Mouse (Mus musculus): ENCODE results near the gene BC049352. TPM values are rescaled to one million over a fixed set of nuclear protein-coding genes. Genes with fewer than 3 reads are reported as not detected.

The BC049352 gene
- total and polyA plus RNA-seq, 3 experiments, result 0.17 TPM; not detected in 2

- Histone ChIP-seq H3K79me2 (replicated peaks; ENCODE audit: control insufficient read depth, extremely low read depth, insufficient read depth, poor library complexity, severe bottlenecking) (no peaks in the 10 kb centered on the region), H3K27ac (ENCODE audit: insufficient read depth, low read depth) (no peak overlapping the region), H3K4me2 (ENCODE audit: insufficient read depth, low read depth, poor library complexity, severe bottlenecking) (no peak overlapping the region), H3K4me3 (replicated peaks in 1 of 3; ENCODE audit: low read depth in 2 of 3, low read length in 2 of 3, poor library complexity in 1 of 3) (no peak overlapping the region), H3K4me1 (ENCODE audit: control insufficient read depth in 1 of 2, insufficient read depth in 2 of 2) (peaks cover 3 to 28% of the 10 kb centered on the region in 2 experiments; a peak in 3 of 4 replicates), H3K9me3 (replicated peaks; ENCODE audit: low read length) (no peaks in the 10 kb centered on the region), H3K36me3 (replicated peaks in 1 of 2; ENCODE audit: control insufficient read depth in 1 of 2, insufficient read depth in 1 of 2, low read length in 1 of 2) (no peaks in the 10 kb centered on the region), H3K9ac (ENCODE audit: insufficient read depth, low read depth) (no peak overlapping the region), H3K27me3 (replicated peaks) (peaks cover 23% of the 10 kb centered on the region)
- DNase-seq (ENCODE audit: extremely low read depth), result no peak
- in situ Hi-C loops (cut with MboI; ENCODE audit: low pct_ligation_motif_present, low pct_unique_long_range_greater_than_20kb, low sequenced_read_pairs) (no loop called here), dilution Hi-C loops (cut with MboI; ENCODE audit: extremely low pct_ligation_motif_present, extremely low pct_unique_long_range_greater_than_20kb, low sequenced_read_pairs) (no loop called here)
- no peak for TF ChIP-seq SIN3A (IDR thresholded peaks at IDR 0.05; ENCODE audit: low read length)
- 0 out of 2 replicates have a peak, but pooled peaks have one; percentile 37 for TF ChIP-seq BHLHE40 (IDR thresholded peaks at IDR 0.05; ENCODE audit: low read depth, low read length)
Measured at GRCm38 (mm10) chr9:45188570-45189563, 7.1 kb downstream of the BC049352 start.

GRCm38 (mm10) chr9:45189661-45190174 lies 7.9 kb downstream of the BC049352 start:
- H3K27ac ChIP-seq (ENCODE audit: insufficient read depth, low read depth), result no peak overlapping the region

DNA sequence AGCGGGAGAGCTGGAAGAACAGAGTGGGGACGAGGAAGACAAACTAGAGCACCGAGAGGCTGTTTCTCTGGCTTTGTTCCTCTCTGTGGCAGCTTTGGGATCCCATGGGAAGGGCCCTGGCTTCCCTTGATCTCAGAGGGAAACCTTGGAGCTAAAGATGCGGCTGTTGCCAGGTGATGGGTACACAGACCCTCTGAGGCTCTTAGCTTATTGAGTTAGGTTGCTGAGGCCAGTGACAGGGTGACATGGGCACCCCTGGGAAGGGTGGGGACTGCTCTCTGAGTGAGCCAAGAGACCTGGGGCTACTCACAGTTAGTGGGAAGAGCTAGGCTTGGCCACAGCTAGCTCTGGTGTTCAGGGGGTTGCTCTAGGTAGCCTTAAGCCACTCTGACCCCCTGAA lies 13.7 kb downstream of the BC049352 start:
- dilution Hi-C loops (cut with MboI; ENCODE audit: extremely low pct_ligation_motif_present, extremely low pct_unique_long_range_greater_than_20kb, low sequenced_read_pairs) (no loop called here), in situ Hi-C loops (cut with MboI; ENCODE audit: low pct_ligation_motif_present, low pct_unique_long_range_greater_than_20kb, low sequenced_read_pairs) (no loop called here)
- H3K27me3 ChIP-seq (replicated peaks), result peaks cover 2% of the 10 kb centered on the region
- no peaks in the 10 kb centered on the region for H3K9me3 ChIP-seq (replicated peaks; ENCODE audit: low read length)
- H3K4me1 ChIP-seq (ENCODE audit: control insufficient read depth in 1 of 2, insufficient read depth in 2 of 2), result peaks cover 0 to 24% of the 10 kb centered on the region in 2 experiments; a peak in 2 of 4 replicates
- H3K9ac ChIP-seq (ENCODE audit: insufficient read depth, low read depth), result no peak overlapping the region
- no peak for DNase-seq (ENCODE audit: extremely low read depth)
- TF ChIP-seq USF1 (IDR thresholded peaks at IDR 0.05; ENCODE audit: low read depth, low read length) (no peak), BHLHE40 (IDR thresholded peaks at IDR 0.05; ENCODE audit: low read depth, low read length) (no peak), MYC (IDR thresholded peaks at IDR 0.05; ENCODE audit: low read depth, low read length) (no peak), ZMIZ1 (IDR thresholded peaks at IDR 0.05; ENCODE audit: low read depth, low read length) (no peak), ZKSCAN1 (IDR thresholded peaks at IDR 0.05; ENCODE audit: borderline replicate concordance, low read depth, low read length) (no peak), SIN3A (IDR thresholded peaks at IDR 0.05; ENCODE audit: low read length) (no peak), IRF4 (IDR thresholded peaks at IDR 0.05; ENCODE audit: low read depth, low read length) (no peak), RAD21 (IDR thresholded peaks at IDR 0.05; ENCODE audit: low read depth, low read length) (no peak), MAFK (IDR thresholded peaks at IDR 0.05; ENCODE audit: insufficient replicate concordance, low read length) (no peak), USF2 (conservative IDR thresholded peaks at IDR 0.05; ENCODE audit: low read depth, low read length) (no peak), ETS1 (conservative IDR thresholded peaks at IDR 0.05; ENCODE audit: low read depth, low read length) (no peak), CTCF (conservative IDR thresholded peaks at IDR 0.05 in 1 of 2, IDR thresholded peaks at IDR 0.05 in 1 of 2; ENCODE audit: low read depth in 2 of 2, low read length in 2 of 2) (no peak), JUND (conservative IDR thresholded peaks at IDR 0.05; ENCODE audit: low read depth, low read length) (no peak), POLR2A (IDR thresholded peaks at IDR 0.05; ENCODE audit: low read depth, low read length) (no peak)
- no peak overlapping the region for H3K4me3 ChIP-seq (replicated peaks in 1 of 3; ENCODE audit: low read depth in 2 of 3, low read length in 2 of 3, poor library complexity in 1 of 3)
- H3K27ac ChIP-seq (ENCODE audit: insufficient read depth, low read depth), result no peak overlapping the region
- H3K4me2 ChIP-seq (ENCODE audit: insufficient read depth, low read depth, poor library complexity, severe bottlenecking), result no peak overlapping the region
- no peaks in the 10 kb centered on the region for H3K36me3 ChIP-seq (replicated peaks in 1 of 2; ENCODE audit: control insufficient read depth in 1 of 2, insufficient read depth in 1 of 2, low read length in 1 of 2)
- no peaks in the 10 kb centered on the region for H3K79me2 ChIP-seq (replicated peaks; ENCODE audit: control insufficient read depth, extremely low read depth, insufficient read depth, poor library complexity, severe bottlenecking)

More at GRCm38 (mm10) chr9:45189661-45190174, 7.9 kb downstream of the BC049352 start:
- in situ Hi-C loops (cut with MboI; ENCODE audit: low pct_ligation_motif_present, low pct_unique_long_range_greater_than_20kb, low sequenced_read_pairs), result no loop called here
- Histone ChIP-seq H3K9me3 (replicated peaks; ENCODE audit: low read length) (no peaks in the 10 kb centered on the region), H3K27me3 (replicated peaks) (peaks cover 19% of the 10 kb centered on the region), H3K4me1 (ENCODE audit: control insufficient read depth in 1 of 2, insufficient read depth in 2 of 2) (peaks cover 3 to 31% of the 10 kb centered on the region in 2 experiments; a peak in 3 of 4 replicates), H3K4me2 (ENCODE audit: insufficient read depth, low read depth, poor library complexity, severe bottlenecking) (no peak overlapping the region), H3K36me3 (replicated peaks in 1 of 2; ENCODE audit: control insufficient read depth in 1 of 2, insufficient read depth in 1 of 2, low read length in 1 of 2) (no peaks in the 10 kb centered on the region), H3K9ac (ENCODE audit: insufficient read depth, low read depth) (no peak overlapping the region), H3K79me2 (replicated peaks; ENCODE audit: control insufficient read depth, extremely low read depth, insufficient read depth, poor library complexity, severe bottlenecking) (no peaks in the 10 kb centered on the region), H3K4me3 (replicated peaks in 1 of 3; ENCODE audit: low read depth in 2 of 3, low read length in 2 of 3, poor library complexity in 1 of 3) (no peak overlapping the region)
- no peak for TF ChIP-seq MEF2A (IDR thresholded peaks at IDR 0.05; ENCODE audit: borderline replicate concordance, low read depth, low read length)
- no peak for TF ChIP-seq RAD21 (IDR thresholded peaks at IDR 0.05; ENCODE audit: low read depth, low read length)
- no peak for TF ChIP-seq BHLHE40 (IDR thresholded peaks at IDR 0.05; ENCODE audit: low read depth, low read length)
- TF ChIP-seq NRF1 (IDR thresholded peaks at IDR 0.05; ENCODE audit: low read depth, low read length), result no peak
- TF ChIP-seq ETS1 (conservative IDR thresholded peaks at IDR 0.05; ENCODE audit: low read depth, low read length), result no peak
- TF ChIP-seq ZNF384 (IDR thresholded peaks at IDR 0.05; ENCODE audit: low read depth, low read length), result peak; percentile 94
- no peak for TF ChIP-seq MAFK (IDR thresholded peaks at IDR 0.05; ENCODE audit: insufficient replicate concordance, low read length)
- TF ChIP-seq MAX (IDR thresholded peaks at IDR 0.05; ENCODE audit: low read length), result no peak
- no peak for DNase-seq (ENCODE audit: extremely low read depth)
- dilution Hi-C loops (cut with MboI; ENCODE audit: extremely low pct_ligation_motif_present, extremely low pct_unique_long_range_greater_than_20kb, low sequenced_read_pairs), result no loop called here

All from CH12.LX (cell line).